Mouse (Mus musculus): ENCODE measurements around the gene Pfdn6.

The Pfdn6 gene

DNA sequence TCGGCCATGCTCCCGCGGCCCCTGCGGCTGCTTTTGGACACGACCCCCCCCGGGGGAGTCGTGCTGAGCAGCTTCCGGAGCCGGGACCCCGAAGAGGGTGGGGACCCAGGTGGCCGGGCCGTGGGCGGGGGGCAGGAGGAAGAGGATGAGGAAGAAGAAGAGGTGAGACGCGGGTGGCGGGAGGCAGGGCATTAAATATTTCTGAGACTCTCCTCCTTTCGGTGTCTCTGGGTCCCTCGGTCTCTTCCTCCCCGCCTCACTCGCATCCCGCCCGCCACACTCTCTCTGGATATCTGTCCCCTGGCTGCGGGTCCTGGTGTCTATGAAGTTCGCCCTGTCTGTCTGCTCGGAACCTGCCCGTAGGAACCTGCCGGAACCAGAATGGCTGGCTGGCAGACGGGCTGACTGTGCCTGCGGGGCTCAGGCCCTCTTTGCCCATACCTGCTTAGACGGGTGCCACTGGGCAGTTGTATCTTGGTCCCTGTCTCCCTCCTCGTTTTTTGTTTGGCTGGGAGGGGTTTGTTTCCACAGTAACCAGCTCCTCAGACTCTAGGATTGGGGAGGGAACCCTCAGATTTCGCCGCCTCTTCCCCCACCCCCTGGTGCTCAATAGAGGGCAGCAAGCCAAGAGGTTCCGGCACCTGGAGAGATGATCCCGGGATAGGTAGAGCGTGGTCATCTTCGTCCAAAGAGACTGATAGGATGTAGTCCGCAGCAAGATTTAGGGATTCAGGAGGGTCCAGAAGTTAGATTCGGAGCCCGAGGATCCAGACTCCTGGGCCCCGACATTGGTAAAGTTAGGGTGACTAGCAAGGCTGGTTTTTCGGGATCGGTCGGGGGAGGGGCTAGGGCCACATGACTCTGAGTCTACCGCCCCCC, 9.6 kb downstream of the Pfdn6 start:
- peak; percentile 67 for DNase-seq

DNA sequence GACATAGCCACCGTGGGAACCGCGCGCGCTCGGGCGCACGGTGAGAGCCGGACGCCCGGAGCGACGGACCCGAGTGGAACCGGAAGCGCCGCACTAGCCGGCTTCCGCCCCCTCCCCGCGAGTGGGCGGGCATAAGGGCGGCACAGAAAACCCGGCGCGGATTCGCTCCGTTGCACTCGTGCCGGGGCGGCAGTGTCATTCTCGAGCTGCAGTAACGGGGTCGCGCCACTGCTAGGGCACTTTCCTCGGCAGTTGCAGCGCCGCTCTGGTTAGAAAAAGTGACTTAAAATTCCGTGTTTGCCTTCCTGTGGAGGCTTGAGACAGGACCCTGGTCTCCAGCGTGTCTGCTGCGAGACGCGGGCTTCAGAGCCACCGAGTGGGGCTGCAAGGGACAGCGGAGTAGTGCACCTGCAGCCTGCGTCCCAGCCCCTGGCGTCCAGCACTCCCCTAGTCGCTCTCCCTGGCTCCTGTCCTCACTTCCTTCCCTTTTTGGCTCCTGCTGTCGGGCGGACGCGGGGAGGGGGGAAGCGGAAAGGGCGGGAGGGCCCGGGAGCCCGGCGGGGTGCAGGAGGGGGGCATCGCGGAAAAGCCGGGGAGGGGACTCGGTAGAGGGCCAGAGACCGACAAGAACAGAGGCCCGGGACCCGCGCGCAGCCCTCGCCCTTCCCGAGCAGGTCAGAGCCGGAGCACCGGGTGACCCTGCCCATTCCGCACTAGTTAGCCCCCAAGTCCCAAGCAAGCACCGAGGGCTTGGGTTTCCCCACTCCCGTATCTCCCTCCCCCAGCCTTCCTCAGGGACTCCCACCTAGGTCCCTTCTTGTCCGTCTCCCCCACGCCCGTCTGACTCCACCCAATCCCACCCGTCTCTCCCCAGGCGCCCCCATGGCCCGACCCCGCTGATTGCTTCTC, 10.5 kb downstream of the Pfdn6 start, which contains the start of gene Rgl2:
TSS of gene Rgl2 (plus strand) at position 173 of the 909 bp plus-strand sequence.
- peak; percentile 96 for DNase-seq

DNA sequence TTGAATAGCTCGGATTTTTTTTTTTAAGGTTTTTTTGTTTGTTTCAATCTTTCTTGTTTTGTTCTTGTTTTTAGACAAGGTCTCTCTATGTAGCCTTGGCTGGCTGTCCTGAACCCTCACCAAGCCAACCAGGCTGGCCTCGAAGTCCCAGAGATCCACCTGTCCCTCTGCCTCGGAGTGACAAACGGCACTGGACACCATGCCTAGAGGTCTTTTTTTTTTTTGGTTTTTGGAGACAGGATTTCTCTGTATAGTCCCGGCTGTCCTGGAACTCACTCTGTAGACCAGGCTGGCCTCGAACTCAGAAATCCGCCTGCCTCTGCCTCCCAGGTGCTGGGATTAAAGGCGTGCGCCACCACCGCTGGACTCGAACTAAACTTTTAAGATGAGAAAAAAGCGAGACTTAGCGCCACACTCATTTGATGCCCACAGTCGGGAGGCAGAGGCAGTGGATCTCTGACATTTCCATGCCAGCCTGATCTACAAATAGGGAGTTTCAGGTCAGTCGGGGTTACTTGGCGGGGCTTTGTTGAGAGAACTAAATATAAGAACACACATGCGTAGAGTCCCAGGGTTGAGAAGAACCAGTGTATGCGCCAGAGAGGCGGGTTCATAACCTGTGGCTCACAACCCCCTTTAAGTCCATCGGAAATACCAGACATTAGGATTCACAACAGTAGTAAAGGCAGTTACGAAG, 11.7 kb downstream of the Pfdn6 start:
- DNase-seq = peak; percentile 9

DNA sequence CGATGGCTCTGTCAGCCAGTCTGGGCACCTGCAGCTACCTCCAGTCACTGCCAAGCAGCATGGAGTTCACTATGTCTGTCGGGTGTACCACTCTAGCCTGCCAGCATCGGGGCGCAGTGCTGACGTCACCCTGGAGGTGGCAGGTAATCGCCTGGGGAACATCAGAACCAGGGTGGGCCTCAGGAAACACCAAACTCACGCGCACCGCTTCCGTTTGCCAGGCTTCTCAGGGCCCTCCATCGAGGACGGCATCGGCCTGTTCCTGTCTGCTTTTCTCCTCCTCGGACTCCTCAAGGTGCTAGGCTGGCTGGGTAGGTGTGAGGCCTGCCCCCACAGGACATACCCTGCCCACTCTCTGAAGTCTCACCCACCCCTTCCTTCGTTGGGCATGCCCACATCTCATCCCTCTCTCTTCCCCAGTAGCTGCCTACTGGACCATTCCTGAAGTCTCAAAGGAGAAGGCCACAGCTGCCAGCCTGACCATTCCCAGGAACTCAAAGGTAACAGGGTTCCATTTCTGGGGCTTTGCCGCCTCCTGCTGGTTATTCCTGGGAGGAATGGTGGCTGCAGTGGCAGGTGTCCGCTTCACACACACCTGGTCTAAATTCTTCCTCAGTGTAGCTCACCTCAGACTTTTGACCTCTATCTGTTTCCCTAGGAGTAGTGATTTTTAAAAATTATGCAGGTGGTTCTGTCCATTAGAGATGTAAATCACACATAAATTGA, 13.8 kb downstream of the Pfdn6 start:
- peak; percentile 57 for DNase-seq

DNA sequence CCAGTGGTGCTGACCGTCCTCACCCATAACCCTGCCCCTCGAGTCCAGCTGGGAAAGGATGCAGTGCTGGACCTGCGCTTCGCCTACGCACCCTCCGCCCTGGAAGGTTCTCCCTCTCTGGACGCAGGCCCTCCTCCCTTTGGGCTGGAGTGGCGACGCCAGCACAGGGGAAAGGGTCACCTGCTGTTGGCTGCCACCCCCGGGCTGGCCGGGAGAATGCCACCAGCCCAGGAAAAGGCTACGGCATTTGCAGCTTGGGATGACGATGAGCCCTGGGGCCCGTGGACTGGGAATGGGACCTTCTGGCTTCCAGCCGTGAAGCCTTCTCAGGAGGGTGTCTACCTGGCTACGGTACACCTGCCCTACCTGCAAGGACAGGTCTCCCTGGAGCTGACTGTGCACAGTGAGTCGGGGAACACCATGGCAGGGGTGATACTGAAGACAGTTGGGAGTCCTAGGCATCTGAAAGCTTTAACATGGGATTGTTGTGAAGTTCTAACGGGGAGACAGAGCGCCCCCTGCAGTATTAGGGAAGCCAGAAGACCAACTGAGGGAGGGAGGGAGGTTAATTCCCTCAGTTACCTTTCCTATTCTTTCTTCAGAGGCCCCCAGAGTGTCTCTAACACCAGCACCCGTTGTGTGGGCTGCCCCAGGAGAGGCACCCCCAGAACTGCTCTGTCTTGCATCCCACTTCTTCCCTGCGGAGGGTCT, 14.6 kb downstream of the Pfdn6 start:
- DNase-seq = peak; percentile 27

DNA sequence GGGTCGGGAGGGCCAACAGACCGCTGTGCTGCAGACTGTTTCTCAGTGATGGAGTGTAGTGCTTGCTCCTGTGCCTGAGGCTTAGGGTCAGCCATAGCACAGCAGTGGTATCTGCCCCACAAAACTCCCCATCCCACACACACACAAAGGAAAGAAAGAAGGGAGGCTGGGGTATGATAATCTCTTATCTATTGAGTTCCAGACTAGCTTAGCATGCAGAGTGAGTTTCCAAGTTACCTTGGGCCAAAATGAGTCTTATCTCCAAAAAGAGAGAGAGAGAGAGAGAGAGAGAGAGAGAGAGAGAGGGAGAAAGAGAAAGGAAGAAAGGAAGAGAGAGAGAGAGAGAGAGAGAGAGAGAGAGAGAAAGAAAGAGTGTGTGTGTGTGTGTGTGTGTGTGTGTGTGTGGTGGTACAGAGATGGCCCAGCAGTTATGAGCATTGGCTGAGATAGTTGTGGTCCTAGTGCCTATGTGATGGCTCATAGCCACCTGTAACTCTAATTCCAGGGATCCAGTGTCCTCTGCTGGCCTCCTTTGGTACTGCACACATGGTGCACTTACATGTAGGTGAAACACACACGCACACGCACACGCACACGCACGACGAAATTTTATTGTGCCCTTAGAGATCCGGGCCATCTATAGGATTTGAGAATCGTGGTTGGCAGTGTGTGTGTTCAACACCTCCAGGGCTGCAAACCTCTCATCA, 15.4 kb downstream of the Pfdn6 start:
- DNase-seq = peak; percentile 63

DNA sequence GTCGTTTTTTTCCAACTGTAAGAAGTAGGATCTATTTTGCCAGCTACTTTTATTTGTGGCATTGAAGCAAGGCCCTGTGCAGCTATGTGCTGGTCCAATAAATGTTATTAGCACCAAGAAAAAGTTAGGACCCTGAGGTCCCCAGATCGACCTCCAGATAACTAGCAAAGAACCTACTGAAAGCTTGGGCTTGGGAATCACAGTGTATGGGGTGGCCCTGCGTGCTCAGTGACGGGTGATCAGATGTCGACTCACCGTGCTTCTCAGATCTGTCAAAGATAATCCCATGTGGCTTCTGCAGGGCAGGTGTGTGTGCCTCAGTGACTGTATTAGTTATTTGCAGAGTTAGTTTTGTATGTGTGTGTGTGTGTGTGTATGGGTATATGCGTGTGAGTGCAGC, 18.8 kb downstream of the Pfdn6 start:
- no peak for DNase-seq

DNA sequence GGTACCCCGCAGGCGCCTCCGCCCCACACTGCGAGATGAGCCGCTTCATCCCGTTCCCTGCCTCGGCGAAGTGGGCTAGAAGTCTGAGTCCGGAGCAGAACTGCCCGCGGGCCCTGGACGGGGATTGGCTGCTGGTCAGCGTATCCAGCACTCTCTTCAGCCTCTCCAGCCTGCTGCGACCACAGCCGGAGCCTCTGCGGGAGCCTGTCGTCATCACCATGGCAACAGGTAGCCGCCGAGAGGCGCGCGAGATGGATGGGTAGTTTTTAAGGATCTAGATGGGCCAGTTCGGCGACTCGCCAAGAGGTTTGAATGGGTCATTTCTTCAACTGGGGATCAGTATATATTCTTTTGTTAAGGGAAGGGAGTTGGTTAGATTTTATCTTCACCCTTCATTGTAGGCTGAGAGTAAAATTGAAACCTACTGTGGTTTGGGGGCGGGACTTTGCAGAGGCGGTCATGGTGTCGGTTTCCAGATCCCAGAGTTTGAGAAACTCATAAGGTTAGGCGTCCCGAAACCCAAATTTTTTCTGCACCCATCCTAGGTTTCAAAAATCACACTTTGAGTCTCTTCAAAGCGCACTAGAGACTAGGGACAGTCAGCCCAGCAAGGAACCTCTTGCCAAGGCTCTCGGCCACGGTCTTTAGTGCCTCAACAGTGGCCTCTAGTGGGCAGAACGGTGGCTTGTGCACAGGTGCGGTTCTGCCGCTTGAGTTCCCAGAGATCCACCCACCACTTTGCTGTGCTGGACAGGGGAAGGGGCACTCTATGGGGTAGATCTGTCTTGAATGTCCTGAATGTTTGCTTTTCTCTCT, 19.7 kb downstream of the Pfdn6 start:
- DNase-seq = peak; percentile 93

DNA sequence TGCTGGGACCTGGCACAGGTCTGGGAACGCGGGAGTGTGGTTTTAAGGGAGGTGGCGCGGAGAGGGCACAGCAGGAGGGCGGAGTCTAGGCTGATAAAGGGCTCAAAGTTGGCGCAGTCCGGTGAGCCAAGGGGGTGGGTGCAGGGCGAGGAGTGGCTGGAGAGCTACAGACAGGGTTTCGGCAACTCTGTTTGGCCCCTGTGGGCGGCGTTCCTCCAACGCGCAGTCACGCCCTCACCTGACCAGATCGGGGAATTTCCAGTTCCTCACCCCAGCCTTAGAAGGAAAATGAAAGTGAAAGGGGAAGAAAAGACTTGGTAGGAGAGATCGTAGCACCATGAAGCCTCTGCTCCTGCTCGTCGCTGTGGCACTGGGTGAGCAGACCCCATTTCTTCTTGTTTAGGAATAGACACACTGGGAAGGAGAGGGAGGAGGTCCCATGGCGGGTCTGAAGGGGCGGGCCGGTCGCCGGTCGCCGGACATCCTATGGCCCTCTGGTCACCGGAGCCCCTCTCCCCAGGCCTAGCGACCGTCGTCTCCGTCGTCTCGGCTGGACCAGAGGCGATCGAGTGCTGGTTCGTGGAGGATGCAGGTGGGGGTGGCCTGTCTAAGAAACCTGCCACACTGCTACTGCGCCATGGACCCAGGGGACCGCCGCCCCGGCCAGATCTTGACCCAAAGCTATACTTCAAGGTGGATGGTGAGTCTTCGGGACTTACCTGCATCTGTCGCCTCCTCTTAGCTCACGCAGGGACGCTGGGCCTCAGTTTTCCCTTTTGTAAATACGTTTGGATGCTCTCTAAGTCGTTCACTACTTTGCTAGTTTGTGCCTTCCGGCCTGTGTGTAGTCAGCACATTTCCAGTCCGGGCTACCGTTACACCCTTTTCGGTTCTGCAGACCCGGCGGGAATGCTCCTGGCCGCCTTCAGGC, 20.5 kb downstream of the Pfdn6 start:
- DNase-seq = peak; percentile 87

DNA sequence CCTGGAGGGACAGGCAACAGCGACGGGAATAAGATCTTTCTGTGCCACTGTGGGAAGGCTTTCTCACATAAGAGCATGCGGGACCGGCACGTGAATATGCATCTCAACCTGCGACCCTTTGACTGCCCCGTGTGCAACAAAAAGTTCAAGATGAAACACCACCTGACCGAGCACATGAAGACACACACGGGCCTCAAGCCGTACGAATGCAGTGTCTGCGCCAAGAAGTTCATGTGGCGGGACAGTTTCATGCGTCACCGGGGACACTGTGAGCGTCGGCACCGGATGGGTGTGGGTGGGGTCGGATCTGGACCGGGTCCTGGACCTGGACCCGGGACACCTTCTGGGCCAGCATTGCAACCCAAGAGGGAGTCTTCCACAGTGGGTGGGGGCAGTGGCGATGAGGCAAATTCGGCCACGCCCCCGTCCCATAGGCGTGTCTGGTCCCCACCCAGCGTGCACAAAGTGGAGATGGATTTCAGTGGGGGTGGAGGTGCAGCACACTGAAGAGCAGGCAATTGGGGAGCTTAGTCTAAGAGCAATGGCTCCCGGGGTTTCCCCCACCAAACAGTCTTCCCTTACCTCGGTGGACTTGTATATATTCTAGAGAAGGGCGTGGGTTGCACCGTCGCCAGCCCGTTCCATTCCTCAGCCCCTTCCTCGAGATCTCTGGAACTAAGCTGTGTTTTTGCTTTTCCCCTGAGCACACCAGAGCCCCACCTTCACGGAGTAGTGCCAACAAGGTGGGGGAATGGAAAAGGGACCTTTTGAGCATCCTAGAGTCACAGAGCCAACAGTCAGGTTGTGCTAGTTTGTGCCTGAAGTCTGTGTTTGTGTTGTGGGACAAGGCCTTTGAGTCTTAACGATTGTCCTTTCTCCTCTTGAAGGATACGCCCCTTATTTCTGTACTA, 21.6 kb downstream of the Pfdn6 start:
- DNase-seq = peak; percentile 49

DNA sequence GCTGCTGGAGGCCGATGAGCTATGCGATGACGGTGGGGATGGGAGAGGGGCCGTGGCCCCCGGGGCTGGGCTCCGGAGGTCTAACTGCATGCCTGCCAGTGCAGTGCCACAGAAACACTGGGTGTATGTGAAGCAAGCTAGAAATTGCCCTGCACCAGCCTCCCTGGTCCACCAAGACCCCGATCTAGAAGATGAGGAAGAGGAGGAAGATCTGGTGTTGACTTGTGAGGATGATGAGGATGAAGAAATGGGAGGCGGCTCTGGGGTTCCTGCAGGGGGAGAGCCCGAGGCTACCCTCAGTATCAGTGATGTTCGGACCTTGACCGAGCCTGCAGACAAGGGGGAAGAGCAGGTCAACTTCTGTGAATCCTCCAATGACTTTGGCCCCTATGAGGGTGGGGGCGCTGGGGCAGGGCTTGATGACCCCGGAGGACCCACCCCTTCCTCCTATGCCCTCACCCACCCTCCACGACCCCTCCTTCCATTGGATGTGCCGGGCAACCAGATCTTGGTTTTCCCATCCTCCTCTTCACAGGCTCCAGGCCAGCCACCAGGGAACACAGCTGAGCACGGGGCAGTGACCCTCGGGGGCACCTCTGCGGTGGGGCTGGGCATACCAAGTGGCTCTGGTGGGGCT, 22.4 kb downstream of the Pfdn6 start:
- DNase-seq = no peak

DNA sequence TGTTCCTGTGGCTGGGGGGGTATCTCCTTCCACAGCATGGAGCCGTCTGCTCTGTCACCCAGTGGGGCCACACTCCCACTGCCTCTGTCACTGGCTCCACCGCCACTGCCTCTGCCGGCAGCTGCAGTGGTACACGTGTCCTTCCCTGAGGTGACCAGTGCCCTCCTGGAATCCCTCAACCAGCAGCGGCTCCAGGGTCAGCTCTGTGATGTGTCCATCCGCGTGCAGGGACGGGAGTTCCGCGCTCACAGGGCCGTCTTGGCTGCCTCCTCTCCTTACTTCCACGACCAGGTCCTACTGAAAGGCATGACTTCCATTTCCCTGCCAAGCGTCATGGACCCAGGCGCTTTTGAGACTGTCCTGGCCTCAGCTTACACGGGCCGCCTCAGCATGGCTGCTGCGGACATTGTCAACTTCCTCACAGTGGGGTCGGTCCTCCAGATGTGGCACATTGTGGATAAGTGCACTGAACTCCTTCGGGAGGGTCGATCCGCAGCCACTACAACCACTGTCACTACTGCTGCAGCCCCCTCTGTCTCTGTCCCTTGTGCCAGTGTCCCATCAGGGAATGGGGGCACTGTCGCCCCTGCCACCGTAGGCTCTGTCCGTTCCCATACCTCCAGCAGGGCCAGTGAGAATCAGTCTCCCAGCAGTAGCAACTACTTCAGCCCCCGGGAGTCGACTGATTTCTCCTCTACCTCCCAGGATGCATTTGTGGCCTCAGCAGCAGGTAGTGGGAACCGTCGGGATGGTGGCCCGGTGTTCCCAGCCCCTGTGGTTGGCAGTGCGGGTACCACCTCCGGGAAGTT, 23.1 kb downstream of the Pfdn6 start:
- DNase-seq = peak; percentile 42

DNA sequence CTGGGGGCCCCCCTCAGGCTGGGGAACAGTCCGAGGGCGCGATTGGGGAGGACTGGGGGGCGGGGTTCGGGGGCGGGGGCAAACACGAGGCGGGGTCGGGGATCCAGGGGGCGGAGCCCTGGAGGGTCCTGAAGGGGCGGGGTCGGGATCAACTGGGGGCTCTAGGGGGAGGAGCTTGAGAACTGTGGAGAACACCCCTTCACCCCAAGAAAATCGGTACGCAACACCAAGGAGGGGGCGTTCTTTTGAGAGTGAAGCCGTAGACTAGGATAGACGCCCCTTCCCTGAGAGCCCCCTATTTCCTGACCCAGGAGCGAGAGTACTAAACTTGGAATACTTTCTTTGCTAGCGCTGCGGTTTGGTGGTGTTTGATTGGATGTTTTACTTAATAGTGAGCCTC, 23.8 kb downstream of the Pfdn6 start:
- no peak for DNase-seq

DNA sequence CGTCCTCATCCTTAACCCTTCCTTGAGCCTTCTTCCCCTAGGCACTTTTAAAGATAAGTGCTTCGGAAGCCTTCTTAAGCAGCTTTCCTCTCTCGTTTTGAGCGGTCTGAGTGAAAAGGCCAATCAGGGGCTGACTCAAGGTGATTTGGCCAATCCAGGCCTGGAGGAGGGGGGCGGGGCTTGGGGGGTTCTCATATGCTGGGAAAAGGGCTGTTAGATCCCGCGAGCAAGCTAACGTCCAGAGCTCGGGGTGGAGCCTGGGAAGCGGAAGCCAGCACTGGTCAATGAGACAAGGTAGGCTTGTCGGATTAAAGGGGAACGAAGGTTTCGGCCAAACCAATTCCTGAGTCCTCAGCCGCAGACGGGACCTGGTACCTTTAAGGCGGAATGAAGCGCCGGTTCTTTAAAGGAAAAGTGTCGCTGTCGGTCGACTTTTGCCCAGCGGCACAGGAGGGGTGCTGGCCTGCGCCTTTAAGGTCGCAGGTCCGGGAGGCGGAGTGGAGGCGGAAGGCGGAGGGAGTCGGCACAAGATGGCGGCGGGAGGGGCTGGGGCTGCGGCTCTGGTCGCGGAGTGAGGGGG, 24.4 kb downstream of the Pfdn6 start, which contains the start of the genes Tapbp and Zbtb22:
TSS of gene Tapbp (plus strand) at position 229 of the 580 bp plus-strand sequence.
TSS of gene Zbtb22 (plus strand) at position 234 of the 580 bp plus-strand sequence.
- DNase-seq = peak; percentile 98

DNA sequence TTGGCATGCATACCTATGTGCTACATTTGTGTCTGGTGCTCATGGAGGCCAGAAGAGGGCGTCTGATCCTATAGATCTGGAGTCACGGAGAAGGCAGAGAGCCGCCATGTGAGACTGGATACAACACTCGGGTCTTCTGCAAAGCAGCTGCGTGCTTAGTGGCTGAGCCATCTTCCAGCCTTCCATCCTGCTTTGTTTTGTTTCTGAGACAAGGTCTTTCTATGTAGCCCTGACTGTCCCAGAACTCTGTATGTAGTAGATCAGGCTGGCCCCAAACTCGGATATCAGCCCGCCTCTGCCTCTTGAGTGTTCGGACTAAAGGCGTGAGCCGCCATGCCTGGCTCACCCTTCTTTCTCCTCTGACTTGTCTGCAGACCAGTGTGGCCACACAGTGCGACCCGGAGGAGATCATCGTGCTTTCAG, 25.2 kb downstream of the Pfdn6 start:
- no peak for DNase-seq

DNA sequence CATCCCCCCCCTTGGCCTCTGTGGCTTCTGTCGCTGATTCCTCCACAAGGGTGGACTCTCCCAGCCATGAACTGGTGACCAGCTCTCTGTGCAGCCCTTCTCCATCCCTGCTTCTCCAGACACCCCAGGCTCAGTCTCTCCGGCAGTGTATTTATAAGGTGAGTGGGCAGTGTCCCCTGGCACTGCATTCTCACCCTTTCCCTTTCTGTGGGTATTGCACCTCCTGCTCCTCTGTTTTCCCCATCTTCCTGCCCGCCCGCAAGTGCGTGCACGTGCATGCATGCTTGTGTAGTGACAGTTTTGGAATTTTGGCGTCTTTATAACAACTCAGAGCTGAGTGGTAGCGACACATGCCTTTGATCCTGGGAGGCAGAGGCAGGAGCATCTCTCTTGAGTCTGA, 26.2 kb downstream of the Pfdn6 start:
- DNase-seq = no peak
